Mouse (Mus musculus) hindbrain, embryonic 14.5 days (tissue): ENCODE results near the gene Dock9. TPM values are rescaled to one million over a fixed set of nuclear protein-coding genes. Genes with fewer than 3 reads are reported as not detected.
A peak's percentile ranks its signal among the peaks of the same experiment; 100 is the strongest.

ENCODE experiments used
- ATAC-seq: fragments of 200-750 bp; cut with Nextera tagmentation; 2 replicates; pipeline ENCODE4 v1.8.0; 2017; ENCODE audit warnings: moderate number of reproducible peaks, mild to moderate bottlenecking, moderate TSS enrichment, moderate library complexity; ENCODE audit not compliant: low FRiP score
- DNase-seq: peaks from one replicate; pipeline ENCODE4 v3.0.0-alpha.2; 2015; ENCODE audit warnings: low spot score
- H3K27ac ChIP-seq: fragments of 300-500 bp; sonication (generic); 2 replicates; pipeline ENCODE4 v1.5.1; 2014; ENCODE audit warnings: mild to moderate bottlenecking, moderate library complexity
- H3K27me3 ChIP-seq: fragments of 300-500 bp; sonication (generic); 2 replicates; pipeline ENCODE4 v1.6.1; 2014; ENCODE audit warnings: mild to moderate bottlenecking, low read length, mixed read lengths; ENCODE audit not compliant: control insufficient read depth, insufficient read depth
- H3K36me3 ChIP-seq: fragments of 300-500 bp; sonication (generic); replicated peaks from 2 replicates; pipeline ENCODE4 v1.6.1; 2014; ENCODE audit not compliant: control insufficient read depth, insufficient read depth
- H3K4me1 ChIP-seq: fragments of 300-500 bp; sonication (generic); replicated peaks from 2 replicates; pipeline ENCODE4 v1.6.1; 2014; ENCODE audit warnings: antibody characterized with exemption, low read length, mixed read lengths; ENCODE audit not compliant: control insufficient read depth, insufficient read depth
- H3K4me2 ChIP-seq: fragments of 300-500 bp; sonication (generic); replicated peaks from 2 replicates; pipeline ENCODE4 v1.6.1; 2014; ENCODE audit warnings: mild to moderate bottlenecking, moderate library complexity
- H3K4me3 ChIP-seq: fragments of 300-500 bp; sonication (generic); replicated peaks from 2 replicates; pipeline ENCODE4 v1.5.1; 2014; ENCODE audit warnings: mild to moderate bottlenecking, low read length
- H3K9ac ChIP-seq: fragments of 300-500 bp; sonication (generic); 2 replicates; pipeline ENCODE4 v1.6.1; 2014
- H3K9me3 ChIP-seq: fragments of 300-500 bp; sonication (generic); 2 replicates; pipeline ENCODE4 v1.6.1; 2016; ENCODE audit warnings: low read length; ENCODE audit not compliant: control insufficient read depth
- WGBS: fragments of 180-500 bp; shearing (Covaris S2); extraction: QIAGEN DNeasy Blood & Tissue Kit; methylation state at CpG from one replicate; pipeline ENCODE4 v1.1.7; 2014; 5-methylcytosine and 5-hydroxymethylcytosine counted together
- polyA plus RNA-seq: library from polyadenylated mRNA; unstranded; fragments of >200 nt; fragmentation: Nextera tagmentation; extraction: Ambion mirVana; gene quantifications from 2 replicates; pipeline ENCODE4 v1.2.1, GENCODE M21; 2014

Gene Dock9
- polyA plus RNA-seq, 1 experiment from 2014 or later: 15.4 TPM

DNA sequence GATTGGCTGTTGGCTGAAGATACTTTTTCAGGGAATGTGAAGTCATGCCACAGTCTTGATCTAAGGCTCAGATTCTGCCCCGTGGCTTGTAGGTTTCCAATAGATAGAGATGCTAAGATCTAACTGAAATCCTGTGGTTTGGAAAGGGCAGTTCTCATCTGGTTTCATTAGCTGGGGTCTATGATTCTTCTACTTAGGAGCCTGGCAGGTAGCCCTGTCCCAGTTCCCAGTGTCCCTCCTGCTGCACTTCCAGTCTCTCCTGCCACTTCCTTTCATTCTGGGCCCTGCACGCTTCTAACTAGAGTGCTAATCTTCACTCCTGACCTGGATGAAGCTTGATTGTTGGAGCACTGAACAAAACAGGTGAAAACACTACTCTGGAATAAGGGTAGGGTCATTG, 142.7 kb downstream of the Dock9 start:
- Histone ChIP-seq H3K9me3 (no peaks in the 10 kb centered on the region), H3K4me3 (no peak overlapping the region), H3K4me1 (no peaks in the 10 kb centered on the region), H3K4me2 (no peak overlapping the region), H3K27me3 (no peaks in the 10 kb centered on the region), H3K9ac (no peak overlapping the region), H3K36me3 (peaks cover 4% of the 10 kb centered on the region; the same call in 1 of the 2 replicates), H3K27ac (no peak overlapping the region)
- DNase-seq (no peak), ATAC-seq (no peak)
- 89% methylated on average over 2 of the region's 2 CpGs for WGBS

DNA sequence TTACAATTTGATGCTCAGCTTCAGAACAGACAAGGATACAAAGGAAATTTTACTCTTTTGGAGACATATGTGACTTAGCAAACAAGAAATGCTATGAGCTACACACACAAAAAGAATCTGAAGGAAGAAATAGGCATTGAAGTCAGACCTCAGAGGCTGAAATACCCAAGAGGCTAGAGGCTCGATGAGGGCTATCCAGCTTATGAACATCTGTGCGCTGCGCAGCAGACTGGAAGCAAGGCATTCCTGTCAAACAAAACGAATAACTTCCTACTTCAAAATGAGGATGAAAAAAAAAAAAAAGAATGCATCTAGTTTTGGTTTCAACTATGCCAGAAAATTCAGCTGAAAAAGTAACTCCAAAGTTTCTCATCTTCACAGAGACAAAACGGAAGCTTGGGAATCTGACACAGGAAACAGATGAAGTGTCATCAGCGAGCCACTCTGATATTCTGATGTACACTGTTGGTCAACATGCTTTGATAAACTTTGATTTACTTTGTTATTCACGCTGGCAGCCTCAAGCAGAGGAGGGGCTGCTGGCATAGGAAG, 143.1 kb downstream of the Dock9 start:
- DNase-seq: no peak
- WGBS: 75% methylated on average over 7 of the region's 7 CpGs

DNA sequence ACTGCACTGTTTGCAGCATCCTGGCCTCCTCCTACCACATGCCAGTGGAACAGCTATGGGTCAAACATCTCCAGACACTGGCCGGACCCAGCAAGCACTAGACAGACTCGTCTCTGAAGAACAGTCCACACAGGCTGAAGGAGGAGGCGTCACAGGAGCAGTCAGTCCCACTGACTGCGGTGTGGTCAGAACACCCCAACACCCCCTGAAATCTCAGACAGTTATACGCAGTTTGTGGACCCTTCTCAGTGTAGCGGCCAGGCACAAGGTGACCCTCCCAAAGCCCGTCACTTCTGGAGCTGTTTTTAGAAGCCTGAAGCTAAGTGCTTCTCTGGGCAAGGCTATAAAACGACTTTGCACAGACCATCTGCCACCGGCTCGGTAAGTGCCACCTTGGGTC, 143.9 kb downstream of the Dock9 start:
- Histone ChIP-seq H3K27ac (no peak overlapping the region), H3K4me1 (no peaks in the 10 kb centered on the region), H3K9ac (no peak overlapping the region), H3K27me3 (no peaks in the 10 kb centered on the region), H3K36me3 (peaks cover 4% of the 10 kb centered on the region; the same call in 1 of the 2 replicates), H3K4me3 (no peak overlapping the region), H3K4me2 (no peak overlapping the region), H3K9me3 (no peaks in the 10 kb centered on the region)
- WGBS: 86% methylated on average over 10 of the region's 10 CpGs
- no peak for DNase-seq
- no peak for ATAC-seq

More for the DNA sequence above, 143.1 kb downstream of the Dock9 start:
- Histone ChIP-seq H3K27me3 (no peaks in the 10 kb centered on the region), H3K4me3 (no peak overlapping the region), H3K4me1 (no peaks in the 10 kb centered on the region), H3K27ac (no peak overlapping the region), H3K9me3 (no peaks in the 10 kb centered on the region), H3K4me2 (no peak overlapping the region), H3K9ac (no peak overlapping the region), H3K36me3 (peaks cover 4% of the 10 kb centered on the region; the same call in 1 of the 2 replicates)
- no peak for ATAC-seq

DNA sequence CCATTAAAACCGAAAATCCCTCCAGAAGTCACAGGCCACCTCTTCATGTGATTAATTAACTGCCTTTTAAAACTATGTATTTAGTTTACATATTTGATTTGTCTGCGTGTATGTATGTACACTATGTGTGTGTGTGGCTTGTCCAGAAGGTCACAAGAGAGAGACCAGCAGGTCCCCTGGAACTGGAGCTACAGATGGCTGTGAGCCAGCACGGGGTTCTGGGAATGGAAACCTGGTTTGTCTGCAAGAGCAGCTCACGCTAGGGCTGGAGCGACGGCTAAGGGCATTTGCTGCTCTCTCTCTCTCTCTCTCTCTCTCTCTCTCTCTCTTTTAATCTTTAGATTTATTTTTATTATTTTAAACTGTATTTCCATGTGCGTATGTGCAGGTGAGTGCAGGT, 144.4 kb downstream of the Dock9 start:
- no peaks in the 10 kb centered on the region for H3K27me3 ChIP-seq
- ATAC-seq (no peak), DNase-seq (no peak)
- H3K4me1 ChIP-seq: no peaks in the 10 kb centered on the region
- no peak overlapping the region for H3K4me3 ChIP-seq
- 84% methylated on average over 7 of the region's 7 CpGs for WGBS
- no peak overlapping the region for H3K4me2 ChIP-seq
- H3K9ac ChIP-seq: no peak overlapping the region
- H3K36me3 ChIP-seq: peaks cover 4% of the 10 kb centered on the region; the same call in 1 of the 2 replicates
- no peaks in the 10 kb centered on the region for H3K9me3 ChIP-seq
- no peak overlapping the region for H3K27ac ChIP-seq

DNA sequence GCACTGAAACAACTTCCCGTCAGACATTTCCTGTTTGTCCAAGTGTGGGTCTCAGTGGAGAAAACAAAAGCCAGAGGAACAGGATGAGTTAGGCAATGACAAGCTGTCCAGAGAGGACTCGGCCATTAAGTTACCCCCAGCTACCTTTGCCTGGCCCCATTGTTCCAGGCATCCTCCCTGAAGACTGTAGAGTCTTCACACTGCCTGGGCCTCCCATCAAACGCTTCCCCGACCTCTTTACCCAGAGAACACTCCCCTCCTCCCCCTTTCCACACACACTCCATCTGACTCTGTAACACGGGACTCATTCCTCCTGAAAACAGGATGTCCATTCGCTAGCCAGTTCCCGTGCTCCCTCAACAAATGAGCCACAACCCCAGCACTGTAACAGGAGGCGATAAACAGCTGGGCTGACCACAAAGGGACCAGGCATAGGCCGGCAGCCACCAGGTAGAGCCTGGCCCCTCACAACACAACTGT, 149.0 kb downstream of the Dock9 start:
- peak; percentile 46; the same call in 1 of the 2 replicates for ATAC-seq
- 0 out of 2 replicates have a peak overlapping the region, but pooled peaks have one; percentile 47 for H3K27ac ChIP-seq

DNA sequence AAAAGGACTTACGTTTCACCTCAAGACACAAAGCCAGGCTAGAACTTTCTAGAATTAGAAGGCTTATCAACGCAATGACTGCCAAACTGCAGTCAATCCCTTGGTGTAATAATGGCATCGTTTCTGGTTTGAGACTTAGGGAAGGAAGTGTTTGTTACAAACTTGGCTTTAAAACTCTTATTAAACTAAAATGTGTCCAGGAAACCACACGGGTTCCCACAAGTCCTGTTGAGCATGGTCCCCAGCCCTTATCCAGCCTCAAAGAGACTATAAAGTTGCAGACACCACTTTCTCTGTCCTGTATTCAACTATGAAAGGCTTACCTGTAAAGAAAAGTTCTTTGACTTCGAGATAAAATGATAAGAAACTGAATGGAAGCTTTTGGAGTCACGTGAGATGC, 149.9 kb downstream of the Dock9 start:
- no peak for DNase-seq
- no peak overlapping the region for H3K4me2 ChIP-seq
- no peak overlapping the region for H3K4me3 ChIP-seq
- no peak for ATAC-seq
- no peak overlapping the region for H3K27ac ChIP-seq
- no peaks in the 10 kb centered on the region for H3K4me1 ChIP-seq
- no peaks in the 10 kb centered on the region for H3K9me3 ChIP-seq
- 94% methylated on average over 6 of the region's 6 CpGs for WGBS
- H3K36me3 ChIP-seq: 0 out of 2 replicates have a peak, but pooled peaks cover 4% of the 10 kb centered on the region
- no peaks in the 10 kb centered on the region for H3K27me3 ChIP-seq
- no peak overlapping the region for H3K9ac ChIP-seq

More for the DNA sequence above, 149.0 kb downstream of the Dock9 start:
- H3K4me3 ChIP-seq: no peak overlapping the region
- H3K36me3 ChIP-seq: 0 out of 2 replicates have a peak, but pooled peaks cover 4% of the 10 kb centered on the region
- H3K9me3 ChIP-seq: no peaks in the 10 kb centered on the region
- WGBS: 61% methylated on average over 9 of the region's 9 CpGs
- H3K4me2 ChIP-seq: no peak overlapping the region
- H3K9ac ChIP-seq: no peak overlapping the region
- H3K4me1 ChIP-seq: no peaks in the 10 kb centered on the region
- H3K27me3 ChIP-seq: no peaks in the 10 kb centered on the region
- no peak for DNase-seq

DNA sequence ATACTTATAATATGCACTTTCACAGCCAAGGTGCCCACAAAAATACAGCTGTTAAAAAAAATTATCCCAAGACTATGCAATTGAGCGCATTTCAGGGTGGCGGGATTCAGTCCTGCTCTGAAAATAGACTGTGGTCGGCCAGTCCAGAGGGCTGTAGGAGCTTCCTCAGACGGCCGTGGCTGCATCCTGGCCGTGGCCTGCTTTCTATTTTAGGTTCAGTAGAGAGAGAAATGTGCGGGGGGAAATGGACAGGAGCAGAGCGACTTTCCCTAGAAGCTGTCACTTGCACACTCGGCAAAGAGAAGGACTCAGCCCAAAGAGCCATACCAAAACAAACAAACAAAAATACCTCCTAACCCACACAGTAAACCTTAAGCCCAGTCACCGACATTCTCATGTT, 151.0 kb downstream of the Dock9 start:
- Histone ChIP-seq H3K27me3 (no peaks in the 10 kb centered on the region), H3K4me1 (no peaks in the 10 kb centered on the region), H3K4me3 (no peak overlapping the region), H3K9ac (no peak overlapping the region), H3K36me3 (0 out of 2 replicates have a peak, but pooled peaks cover under 1% of the 10 kb centered on the region), H3K4me2 (no peak overlapping the region), H3K9me3 (no peaks in the 10 kb centered on the region), H3K27ac (peak overlapping the region; percentile 32; the same call in 1 of the 2 replicates)
- ATAC-seq: no peak
- no peak for DNase-seq
- WGBS: 80% methylated on average over 10 of the region's 10 CpGs

DNA sequence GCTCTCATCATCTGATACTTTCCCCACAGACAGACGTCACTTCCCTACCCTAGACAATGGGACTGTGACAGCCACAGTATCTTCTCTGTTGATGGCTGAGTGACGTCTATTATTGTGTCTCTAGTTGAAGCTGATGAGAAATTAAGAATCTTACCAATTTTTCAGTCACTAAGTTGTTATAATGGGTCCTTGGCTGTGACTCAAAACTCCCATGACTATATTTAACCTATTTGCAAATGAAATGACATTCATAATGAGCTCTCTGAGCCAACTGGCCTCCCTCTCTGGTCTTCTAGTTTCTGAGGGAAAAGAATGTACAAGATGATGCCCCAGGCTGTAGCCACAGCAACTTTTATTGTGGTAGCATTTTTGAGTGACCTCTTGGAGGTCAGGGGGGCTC, 153.3 kb downstream of the Dock9 start:
- no peak overlapping the region for H3K4me2 ChIP-seq
- WGBS: 84% methylated on average over 2 of the region's 2 CpGs
- H3K27ac ChIP-seq: no peak overlapping the region
- DNase-seq (no peak), ATAC-seq (no peak)
- no peak overlapping the region for H3K9ac ChIP-seq
- no peaks in the 10 kb centered on the region for H3K9me3 ChIP-seq
- peaks cover 7% of the 10 kb centered on the region; the same call in 1 of the 2 replicates for H3K36me3 ChIP-seq
- H3K4me3 ChIP-seq: no peak overlapping the region
- H3K27me3 ChIP-seq: no peaks in the 10 kb centered on the region
- no peaks in the 10 kb centered on the region for H3K4me1 ChIP-seq

DNA sequence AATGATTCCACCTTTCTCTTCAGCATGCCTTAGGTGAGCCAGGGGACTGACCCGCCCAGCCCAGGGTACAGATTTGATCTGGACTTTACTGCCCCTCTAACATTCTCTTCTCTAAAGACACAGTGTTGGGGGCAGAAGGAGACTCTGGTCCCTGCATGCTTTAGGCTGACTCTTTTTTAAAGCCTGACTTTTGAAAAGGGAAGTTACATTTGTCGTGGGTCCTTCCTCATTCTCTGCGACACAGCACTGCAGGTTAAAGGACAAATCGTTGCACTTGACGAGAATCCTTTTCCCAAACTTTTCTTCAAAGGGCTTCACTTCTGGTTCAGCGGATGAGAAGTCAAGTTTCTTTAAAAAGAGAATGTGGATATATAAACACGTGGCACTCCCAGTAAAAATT, 156.4 kb downstream of the Dock9 start:
- no peak overlapping the region for H3K4me2 ChIP-seq

More for the DNA sequence above, 156.4 kb downstream of the Dock9 start:
- Histone ChIP-seq H3K36me3 (peaks cover 16% of the 10 kb centered on the region; the same call in 1 of the 2 replicates), H3K9me3 (no peaks in the 10 kb centered on the region), H3K4me3 (no peak overlapping the region), H3K9ac (no peak overlapping the region), H3K27me3 (no peaks in the 10 kb centered on the region), H3K27ac (no peak overlapping the region), H3K4me1 (no peaks in the 10 kb centered on the region)
- no peak for ATAC-seq
- 83% methylated on average over 7 of the region's 7 CpGs for WGBS
- DNase-seq: no peak
